Mouse (Mus musculus): ENCODE results near the gene Vamp9.

- TF ChIP-seq CTCF (IDR thresholded peaks at IDR 0.05; ENCODE audit: low read depth): no peak
- TF ChIP-seq EP300 (IDR thresholded peaks at IDR 0.05; ENCODE audit: low read depth): no peak
Observed at GRCm38 (mm10) chr5:99887133-99887532, 18.9 kb upstream of the Vamp9 start.

Data from liver, postnatal 0 days (tissue).